Mouse (Mus musculus) ES-E14 (cell line): Measurements from ENCODE around the gene Mcm9.

Experiments used
- CHD2 ChIP-seq: IDR thresholded peaks from 2 replicates; pipeline ENCODE4 v1.6.1; 2014; ENCODE audit warnings: mild to moderate bottlenecking, low read depth, low read length, inconsistent platforms
- HCFC1 ChIP-seq: IDR thresholded peaks from 2 replicates; pipeline ENCODE4 v1.6.1; 2012; ENCODE audit warnings: low read length, inconsistent platforms, borderline replicate concordance; ENCODE audit not compliant: insufficient read depth
- MAFK ChIP-seq: IDR thresholded peaks from 2 replicates; pipeline ENCODE4 v1.6.1; 2014; ENCODE audit warnings: mild to moderate bottlenecking, low read depth, low read length, inconsistent platforms; ENCODE audit not compliant: insufficient read depth
- ZC3H11A ChIP-seq: IDR thresholded peaks from 2 replicates; pipeline ENCODE4 v1.6.1; 2012; ENCODE audit warnings: low read depth, mild to moderate bottlenecking, inconsistent platforms, low read length, borderline replicate concordance
- ZNF384 ChIP-seq: IDR thresholded peaks from 2 replicates; pipeline ENCODE4 v1.6.1; 2012; ENCODE audit warnings: low read depth, low read length, inconsistent platforms

- TF ChIP-seq ZNF384 (no peak), MAFK (no peak), ZC3H11A (no peak), CHD2 (no peak), HCFC1 (no peak)
Measured at GRCm38 (mm10) chr10:53634160-53634559, 3.9 kb upstream of the Mcm9 start.
